Mouse (Mus musculus): Measurements from ENCODE around the gene Olfr1023. TPM values are rescaled to one million over a fixed set of nuclear protein-coding genes. Genes with fewer than 3 reads are reported as not detected.

Olfr1023 gene
- not detected in 2 replicates for polyA plus RNA-seq (2016; fragmentation: Nextera tagmentation; extraction: Ambion mirVana)

DNA sequence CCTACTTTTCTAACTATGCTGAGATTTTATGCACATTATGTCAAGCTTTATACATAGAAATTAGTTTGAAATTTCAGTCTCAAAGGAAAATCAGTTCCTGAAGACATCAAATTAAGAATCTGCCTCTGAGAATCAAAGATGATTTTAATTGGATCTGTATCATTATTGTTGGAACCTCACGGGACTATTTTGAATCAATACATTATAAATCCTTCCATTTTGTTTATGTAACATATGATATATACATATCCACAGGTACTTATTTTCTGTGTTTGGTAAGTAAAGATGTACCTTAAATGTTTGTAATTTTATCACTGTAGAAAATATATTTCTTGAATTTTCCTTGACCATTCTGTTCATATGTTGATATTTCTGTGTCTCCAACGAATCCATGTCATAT lies at the start of gene Olfr1023:
TSS of gene Olfr1023 (plus strand) at position 301 of the 400 bp plus-strand sequence.
- 84% methylated on average over 2 of the region's 2 CpGs for WGBS
- Histone ChIP-seq H3K4me3 (no peak within 1 kb of the TSS), H3K9me3 (no peaks in the 10 kb centered on the region), H3K4me1 (no peaks in the 10 kb centered on the region), H3K36me3 (replicated peaks) (no peaks in the 10 kb centered on the region), H3K27ac (replicated peaks) (no peak within 1 kb of the TSS), H3K27me3 (replicated peaks; ENCODE audit: low read depth, poor library complexity, severe bottlenecking) (no peaks in the 10 kb centered on the region)
- DNase-seq (ENCODE audit: low spot score) = no peak

GRCm38 (mm10) chr2:85845383-85845782 lies 40.1 kb upstream of the Olfr1023 start, which contains the start of gene Olfr1019:
Gene Olfr1019, minus strand, starts transcription at chr2:85845483.
- H3K9me3 ChIP-seq = no peaks in the 10 kb centered on the region
- H3K36me3 ChIP-seq (replicated peaks) = no peaks in the 10 kb centered on the region
- H3K4me1 ChIP-seq = no peaks in the 10 kb centered on the region
- no peaks in the 10 kb centered on the region for H3K27me3 ChIP-seq (replicated peaks; ENCODE audit: low read depth, poor library complexity, severe bottlenecking)
- H3K27ac ChIP-seq (replicated peaks) = no peak within 1 kb of the TSS
- H3K4me3 ChIP-seq = no peak within 1 kb of the TSS
- DNase-seq (ENCODE audit: low spot score) = no peak

DNA sequence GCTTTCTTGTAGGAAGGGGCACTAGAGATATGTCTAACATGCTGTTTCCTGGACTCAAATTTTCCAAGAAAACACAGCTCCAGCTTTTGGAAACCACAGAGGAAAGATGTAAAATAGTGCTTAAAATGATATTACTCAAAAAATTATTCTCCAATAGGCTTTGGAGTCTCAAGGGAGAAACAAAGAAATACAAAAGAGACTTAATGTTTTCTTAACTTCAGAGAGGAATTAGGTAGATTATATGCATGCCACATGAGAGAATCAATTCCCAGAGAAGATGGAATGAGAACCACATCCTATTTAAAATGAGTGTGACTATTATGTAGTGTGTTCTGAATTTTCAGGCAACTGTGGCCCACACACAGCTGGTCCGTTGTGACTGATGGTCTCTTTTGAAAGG lies 38.7 kb upstream of the Olfr1023 start, which contains the start of gene Olfr1020:
TSS of gene Olfr1020 (plus strand) at position 301 of the 400 bp plus-strand sequence.
- WGBS = 71% methylated on average over 1 of the region's 1 CpGs
- H3K27me3 ChIP-seq (replicated peaks; ENCODE audit: low read depth, poor library complexity, severe bottlenecking) = no peaks in the 10 kb centered on the region
- no peak within 1 kb of the TSS for H3K4me3 ChIP-seq
- no peak within 1 kb of the TSS for H3K27ac ChIP-seq (replicated peaks)
- no peaks in the 10 kb centered on the region for H3K36me3 ChIP-seq (replicated peaks)
- H3K4me1 ChIP-seq = no peaks in the 10 kb centered on the region
- no peaks in the 10 kb centered on the region for H3K9me3 ChIP-seq
- DNase-seq (ENCODE audit: low spot score) = no peak

DNA sequence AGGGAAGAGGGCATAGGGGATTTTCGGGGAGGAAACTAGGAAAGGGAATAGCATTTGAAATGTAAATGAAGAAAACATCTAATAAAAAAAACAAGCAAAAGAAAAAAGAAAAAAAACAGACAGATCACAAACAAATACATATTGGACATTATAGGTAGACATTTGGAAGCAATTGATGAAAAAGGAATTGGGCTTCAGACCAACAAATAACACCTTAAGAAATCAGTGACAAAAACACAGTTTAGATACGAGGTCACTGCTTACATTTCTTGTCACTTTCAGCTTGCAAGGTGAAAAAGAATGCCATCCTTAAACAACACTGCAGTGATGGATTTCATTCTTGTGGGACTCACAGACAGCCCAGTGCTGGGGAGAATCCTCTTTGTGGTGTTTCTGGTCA lies 17.1 kb upstream of the Olfr1023 start, which contains the start of gene Olfr1022:
TSS of gene Olfr1022 (plus strand) at position 301 of the 400 bp plus-strand sequence.
- WGBS = 60% methylated on average over 2 of the region's 2 CpGs
- H3K9me3 ChIP-seq = no peaks in the 10 kb centered on the region
- H3K27me3 ChIP-seq (replicated peaks; ENCODE audit: low read depth, poor library complexity, severe bottlenecking) = no peaks in the 10 kb centered on the region
- no peaks in the 10 kb centered on the region for H3K4me1 ChIP-seq
- H3K27ac ChIP-seq (replicated peaks) = no peak within 1 kb of the TSS
- no peak within 1 kb of the TSS for H3K4me3 ChIP-seq
- no peak for DNase-seq (ENCODE audit: low spot score)
- no peaks in the 10 kb centered on the region for H3K36me3 ChIP-seq (replicated peaks)

- Histone ChIP-seq H3K27ac (replicated peaks) (no peak within 1 kb of the TSS), H3K36me3 (replicated peaks) (no peaks in the 10 kb centered on the region), H3K4me3 (no peak within 1 kb of the TSS), H3K9me3 (no peaks in the 10 kb centered on the region; the same call in 1 of the 2 replicates), H3K27me3 (replicated peaks; ENCODE audit: low read depth, poor library complexity, severe bottlenecking) (no peaks in the 10 kb centered on the region), H3K4me1 (no peaks in the 10 kb centered on the region)
- DNase-seq (ENCODE audit: low spot score) = no peak
- WGBS = 89% methylated on average over 3 of the region's 3 CpGs
These were observed 19.5 kb downstream of the Olfr1023 start, which contains the start of gene Olfr1024 for GRCm38 (mm10) chr2:85904952-85905351. Gene Olfr1024, minus strand, starts transcription at chr2:85905052.

GRCm38 (mm10) chr2:85913197-85913596 lies 27.8 kb downstream of the Olfr1023 start:
- H3K4me1 ChIP-seq = no peaks in the 10 kb centered on the region
- no peak for DNase-seq (ENCODE audit: low spot score)
- no peak overlapping the region for H3K27ac ChIP-seq (replicated peaks)
- H3K9me3 ChIP-seq = no peaks in the 10 kb centered on the region
- no peak overlapping the region for H3K4me3 ChIP-seq
- no peaks in the 10 kb centered on the region for H3K27me3 ChIP-seq (replicated peaks; ENCODE audit: low read depth, poor library complexity, severe bottlenecking)
- no peaks in the 10 kb centered on the region for H3K36me3 ChIP-seq (replicated peaks)

GRCm38 (mm10) chr2:85914893-85915292 lies 29.5 kb downstream of the Olfr1023 start, which contains the start of gene Olfr1025-ps1:
Gene Olfr1025-ps1, plus strand, starts transcription at chr2:85915193.
- Histone ChIP-seq H3K27ac (replicated peaks) (no peak within 1 kb of the TSS), H3K9me3 (no peaks in the 10 kb centered on the region), H3K27me3 (replicated peaks; ENCODE audit: low read depth, poor library complexity, severe bottlenecking) (no peaks in the 10 kb centered on the region), H3K36me3 (replicated peaks) (no peaks in the 10 kb centered on the region), H3K4me3 (no peak within 1 kb of the TSS), H3K4me1 (no peaks in the 10 kb centered on the region)
- no peak for DNase-seq (ENCODE audit: low spot score)
- WGBS = 64% methylated on average over 1 of the region's 1 CpGs

- no peak within 1 kb of the TSS for H3K4me3 ChIP-seq
- H3K36me3 ChIP-seq (replicated peaks) = no peaks in the 10 kb centered on the region
- no peak for DNase-seq (ENCODE audit: low spot score)
- H3K9me3 ChIP-seq = no peaks in the 10 kb centered on the region
- no peaks in the 10 kb centered on the region for H3K4me1 ChIP-seq
- H3K27me3 ChIP-seq (replicated peaks; ENCODE audit: low read depth, poor library complexity, severe bottlenecking) = no peaks in the 10 kb centered on the region
- no peak within 1 kb of the TSS for H3K27ac ChIP-seq (replicated peaks)
- 90% methylated on average over 3 of the region's 3 CpGs for WGBS
These were observed 35.8 kb downstream of the Olfr1023 start, which contains the start of gene Olfr1026 for GRCm38 (mm10) chr2:85921258-85921657. Gene Olfr1026, plus strand, starts transcription at chr2:85921558.

Other genes with a start within 250 kb of the Olfr1023 start
- not detected in 2 replicates for gene Olfr1002, start 234.9 kb upstream of the Olfr1023 start, polyA plus RNA-seq (2016; fragmentation: Nextera tagmentation; extraction: Ambion mirVana)
- not detected in 2 replicates for gene Olfr154, start 221.2 kb upstream of the Olfr1023 start, polyA plus RNA-seq (2016; fragmentation: Nextera tagmentation; extraction: Ambion mirVana)
- gene Olfr1006, start 206.9 kb upstream of the Olfr1023 start, polyA plus RNA-seq (2016; fragmentation: Nextera tagmentation; extraction: Ambion mirVana) = not detected in 2 replicates
- not detected in 2 replicates for gene Olfr1008, start 196.2 kb upstream of the Olfr1023 start, polyA plus RNA-seq (2016; fragmentation: Nextera tagmentation; extraction: Ambion mirVana)
- not detected in 2 replicates for gene Olfr1009, start 170.2 kb upstream of the Olfr1023 start, polyA plus RNA-seq (2016; fragmentation: Nextera tagmentation; extraction: Ambion mirVana)
- gene Olfr1012, start 122.9 kb upstream of the Olfr1023 start, polyA plus RNA-seq (2016; fragmentation: Nextera tagmentation; extraction: Ambion mirVana) = not detected in 2 replicates
- gene Olfr1013, start 118.5 kb upstream of the Olfr1023 start, polyA plus RNA-seq (2016; fragmentation: Nextera tagmentation; extraction: Ambion mirVana) = not detected in 2 replicates
- gene Olfr1014, start 112.9 kb upstream of the Olfr1023 start, polyA plus RNA-seq (2016; fragmentation: Nextera tagmentation; extraction: Ambion mirVana) = not detected in 2 replicates
- not detected in 2 replicates for gene Olfr1015, start 103.6 kb upstream of the Olfr1023 start, polyA plus RNA-seq (2016; fragmentation: Nextera tagmentation; extraction: Ambion mirVana)
- gene Olfr1016, start 83.1 kb upstream of the Olfr1023 start, polyA plus RNA-seq (2016; fragmentation: Nextera tagmentation; extraction: Ambion mirVana) = not detected in 2 replicates
- not detected in 2 replicates for gene Olfr1018, start 67.2 kb upstream of the Olfr1023 start, polyA plus RNA-seq (2016; fragmentation: Nextera tagmentation; extraction: Ambion mirVana)
- gene Olfr1019, start 40.2 kb upstream of the Olfr1023 start, polyA plus RNA-seq (2016; fragmentation: Nextera tagmentation; extraction: Ambion mirVana) = not detected in 2 replicates
- gene Olfr1020, start 38.6 kb upstream of the Olfr1023 start, polyA plus RNA-seq (2016; fragmentation: Nextera tagmentation; extraction: Ambion mirVana) = not detected in 2 replicates
- gene Olfr1022, start 17.0 kb upstream of the Olfr1023 start, polyA plus RNA-seq (2016; fragmentation: Nextera tagmentation; extraction: Ambion mirVana) = not detected in 2 replicates
- not detected in 2 replicates for gene Olfr1024, start 19.4 kb downstream of the Olfr1023 start, polyA plus RNA-seq (2016; fragmentation: Nextera tagmentation; extraction: Ambion mirVana)
- gene Olfr1025-ps1, start 29.6 kb downstream of the Olfr1023 start, polyA plus RNA-seq (2016; fragmentation: Nextera tagmentation; extraction: Ambion mirVana) = not detected in 2 replicates
- gene Olfr1026, start 35.9 kb downstream of the Olfr1023 start, polyA plus RNA-seq (2016; fragmentation: Nextera tagmentation; extraction: Ambion mirVana) = not detected in 2 replicates
- not detected in 2 replicates for gene Olfr1028, start 64.8 kb downstream of the Olfr1023 start, polyA plus RNA-seq (2016; fragmentation: Nextera tagmentation; extraction: Ambion mirVana)
- gene Olfr1029, start 88.3 kb downstream of the Olfr1023 start, polyA plus RNA-seq (2016; fragmentation: Nextera tagmentation; extraction: Ambion mirVana) = not detected in 2 replicates
- gene Olfr1030, start 93.6 kb downstream of the Olfr1023 start, polyA plus RNA-seq (2016; fragmentation: Nextera tagmentation; extraction: Ambion mirVana) = not detected in 2 replicates
- not detected in 2 replicates for gene Olfr1031, start 104.7 kb downstream of the Olfr1023 start, polyA plus RNA-seq (2016; fragmentation: Nextera tagmentation; extraction: Ambion mirVana)
- gene Olfr1032, start 119.9 kb downstream of the Olfr1023 start, polyA plus RNA-seq (2016; fragmentation: Nextera tagmentation; extraction: Ambion mirVana) = not detected in 2 replicates
- not detected in 2 replicates for gene Olfr1033, start 135.0 kb downstream of the Olfr1023 start, polyA plus RNA-seq (2016; fragmentation: Nextera tagmentation; extraction: Ambion mirVana)
- gene Olfr1034, start 160.2 kb downstream of the Olfr1023 start, polyA plus RNA-seq (2016; fragmentation: Nextera tagmentation; extraction: Ambion mirVana) = not detected in 2 replicates
- not detected in 2 replicates for gene Olfr1036, start 188.4 kb downstream of the Olfr1023 start, polyA plus RNA-seq (2016; fragmentation: Nextera tagmentation; extraction: Ambion mirVana)
- gene Olfr1037, start 201.7 kb downstream of the Olfr1023 start, polyA plus RNA-seq (2016; fragmentation: Nextera tagmentation; extraction: Ambion mirVana) = not detected in 2 replicates